ENCODE assay signal across 37 mouse cellular contexts in genomic region chr10:18827936-18828335, GRCm38 (mm10). TPM values are rescaled to one million over a fixed set of nuclear protein-coding genes. Genes with fewer than 3 reads are reported as not detected.
DNase-seq lines count a peak whose midpoint lies in the region; TF ChIP-seq lines count a peak whose summit lies in the region.
"Had no signal": no experiment of that assay in that cellular context is flagged by ENCODE, and none has a peak within 500 bp of the region (broad histone marks: within the 10 kb centered on the region; RNA-seq: fewer than 3 reads in every experiment).

No protein-coding gene starts in this region.

- peaks cover 11% of the 10 kb centered on the region for H3K4me1 ChIP-seq in thymus, adult 2 months (replicated peaks; ENCODE audit: control insufficient read depth, insufficient read depth, low read length)
- H3K4me1 ChIP-seq: heart, embryonic 13.5 days; hindbrain, embryonic 15.5 days; limb, embryonic 10.5 days; liver, embryonic 13.5 days; stomach, embryonic 15.5 days had no signal

- H3K27me3 ChIP-seq in thymus, adult 2 months (ENCODE audit: control insufficient read depth, insufficient read depth, low read length), result no peaks in the 10 kb centered on the region
- H3K27me3 ChIP-seq: heart, embryonic 13.5 days; hindbrain, embryonic 15.5 days; kidney, embryonic 15.5 days; limb, embryonic 15.5 days; liver, embryonic 13.5 days; stomach, embryonic 15.5 days had no signal

- whole genome bisulfite sequencing in thymus, adult 2 months, result 2% methylated on average over 2 of the region's 2 CpGs

- no peaks in the 10 kb centered on the region for H3K36me3 ChIP-seq in thymus, adult 2 months (ENCODE audit: control insufficient read depth, insufficient read depth, low read length)
- H3K36me3 ChIP-seq: heart, embryonic 13.5 days; hindbrain, embryonic 15.5 days; kidney, embryonic 15.5 days; limb, embryonic 10.5 days; limb, embryonic 15.5 days; liver, embryonic 13.5 days; stomach, embryonic 15.5 days had no signal

- no peak for TF ChIP-seq POLR2A in thymus, adult 2 months (IDR thresholded peaks at IDR 0.05; ENCODE audit: control insufficient read depth, extremely low read depth, insufficient read depth, low read length, poor library complexity)

- DNase-seq in cerebellum, adult 11-12 months, result peak; percentile 14
- DNase-seq in cerebellum, adult 8-10 months, result no peak
- DNase-seq in R1 (ENCODE audit: low read depth, low spot score), result peak; percentile 74
- DNase-seq in thymus, adult 2 months, result peak; percentile 49
- peak; percentile 46 to 62 for DNase-seq in thymus, postnatal 36 days
- no peak for DNase-seq in left cerebral cortex, postnatal 36 days (ENCODE audit: low spot score in 2 of 2)
- no peak for DNase-seq in c-Kit-positive CD71-positive TER-119-positive erythroid progenitor cells, embryonic 14.5 days (ENCODE audit: low spot score)
- DNase-seq: adrenal gland, postnatal 25 days; gastrocnemius, postnatal 10 days; heart, postnatal 10 days; kidney, adult 18-20 months; kidney, postnatal 36 days; liver, embryonic 13.5 days; lung, adult 18-20 months; lung, postnatal 10 days; midbrain, embryonic 14.5 days; right cerebral cortex, postnatal 25 days had no signal

- TF ChIP-seq CTCF in thymus, adult 2 months (IDR thresholded peaks at IDR 0.05; ENCODE audit: borderline replicate concordance, control insufficient read depth, extremely low read depth, insufficient read depth, low read length, poor library complexity), result no peak

- intact Hi-C loops in left cerebral cortex, postnatal 36 days (cut with DNase I), result no loop called here

- H3K27ac ChIP-seq in thymus, adult 2 months (ENCODE audit: control insufficient read depth, insufficient read depth, low read length), result no peak overlapping the region
- H3K27ac ChIP-seq: heart, embryonic 13.5 days; hindbrain, embryonic 15.5 days; kidney, embryonic 15.5 days; limb, embryonic 10.5 days; limb, embryonic 15.5 days; liver, embryonic 13.5 days; stomach, embryonic 15.5 days had no signal

- no peak overlapping the region for H3K4me3 ChIP-seq in thymus, adult 2 months (ENCODE audit: control insufficient read depth, insufficient read depth, low read length)
- H3K4me3 ChIP-seq: erythroblast, embryonic 14.5 days; heart, embryonic 13.5 days; hindbrain, embryonic 15.5 days; kidney, embryonic 15.5 days; limb, embryonic 10.5 days; limb, embryonic 15.5 days; liver, embryonic 13.5 days; stomach, embryonic 15.5 days had no signal

RNA-seq across cellular contexts. Expression of gene Perp, which starts 16.9 kb away (rescaled TPM):
- 79.5 and 92.7 TPM in 2 replicates for polyA plus RNA-seq in thymus, adult 2 months (2012; rRNA removed)
- total RNA-seq in left cerebral cortex, postnatal 36 days (2021), result 1 to 10 TPM; 4.4 to 4.6 TPM
- total RNA-seq: MEL had no signal
- polyA plus RNA-seq: erythroblast, embryonic 14.5 days had no signal

RNA-seq across cellular contexts. Expression of gene Gm4922, which starts 41.3 kb away (rescaled TPM):
- not detected in 2 replicates for polyA plus RNA-seq in thymus, adult 2 months (2012; rRNA removed)
- not detected for total RNA-seq in left cerebral cortex, postnatal 36 days (2021)
- total RNA-seq: adrenal gland, adult 18-20 months; adrenal gland, postnatal 25 days; common myeloid progenitor, adult 5-6 weeks; gastrocnemius, postnatal 10 days; heart, adult 8-10 months; heart, postnatal 10 days; hematopoietic stem cell, adult 5-6 weeks; layer of hippocampus, adult 8-10 months; layer of hippocampus, postnatal 25 days; MEL; monocyte, adult 5-6 weeks had no signal
- polyA plus RNA-seq: cerebellum, adult 2 months; embryonic facial prominence, embryonic 14.5 days; erythroblast, embryonic 14.5 days; gonadal fat pad, adult 2 months; heart, embryonic 13.5 days; kidney, embryonic 15.5 days; limb, embryonic 10.5 days; limb, embryonic 15.5 days; liver, embryonic 13.5 days; neural tube, embryonic 11.5 days; Patski had no signal

Comparison
In these comparisons a context has a peak if more than half of its experiments do, and no peak if none do; other contexts are left out.
1. DNase-seq: peak in cerebellum, adult 11-12 months (single experiment), R1 (single experiment), thymus, adult 2 months (single experiment) and thymus, postnatal 36 days (2 of 2); none in cerebellum, adult 8-10 months (single experiment), left cerebral cortex, postnatal 36 days (0 of 2) and c-Kit-positive CD71-positive TER-119-positive erythroid progenitor cells, embryonic 14.5 days (single experiment).